Mouse (Mus musculus) C2C12 (cell line): ENCODE measurements around the gene Mink1. TPM values are rescaled to one million over a fixed set of nuclear protein-coding genes. Genes with fewer than 3 reads are reported as not detected.
A peak's percentile ranks its signal among the peaks of the same experiment; 100 is the strongest.

ENCODE experiments used
- H3K27me3 ChIP-seq: one replicate; pipeline ENCODE4 v1.6.1; 2011; ENCODE audit not compliant: control insufficient read depth, insufficient read depth, insufficient read length
- H3K36me3 ChIP-seq: one replicate; pipeline ENCODE4 v1.6.1; 2011; ENCODE audit not compliant: control insufficient read depth, insufficient read depth
- H3K4me3 ChIP-seq: one replicate; pipeline ENCODE4 v1.5.1; 2011; ENCODE audit warnings: mild to moderate bottlenecking, control low read depth; ENCODE audit not compliant: poor library complexity, insufficient read depth, severe bottlenecking
- H3K79me2 ChIP-seq: one replicate; pipeline ENCODE4 v1.6.1; 2011; ENCODE audit not compliant: control insufficient read depth, insufficient read depth
- H3K79me3 ChIP-seq: one replicate; pipeline ENCODE4 v1.6.1; 2011; ENCODE audit warnings: low read depth, control low read depth
- H3ac ChIP-seq: one replicate; pipeline ENCODE3; 2011; ENCODE audit warnings: low read depth; ENCODE audit not compliant: control insufficient read depth, insufficient read length
- CEBPB ChIP-seq: IDR thresholded peaks from one replicate; pipeline ENCODE4 v1.6.1; 2011; ENCODE audit warnings: low read depth, mild to moderate bottlenecking, control low read depth, moderate library complexity
- CTCF ChIP-seq: IDR thresholded peaks from one replicate; pipeline ENCODE4 v1.5.1; 2011; ENCODE audit not compliant: control insufficient read depth, insufficient read depth, insufficient read length
- FOSL1 ChIP-seq: IDR thresholded peaks from one replicate; pipeline ENCODE4 v1.8.0; 2011; ENCODE audit warnings: mild to moderate bottlenecking, low read length; ENCODE audit not compliant: poor library complexity, insufficient read depth, severe bottlenecking
- MAX ChIP-seq: IDR thresholded peaks from one replicate; pipeline ENCODE4 v1.6.1; 2011; ENCODE audit warnings: mild to moderate bottlenecking, control low read depth
- MYOD1 ChIP-seq: IDR thresholded peaks from one replicate; pipeline ENCODE4 v1.6.1; 2011; ENCODE audit warnings: low read depth; ENCODE audit not compliant: control insufficient read depth, insufficient read length
- MYOG ChIP-seq: IDR thresholded peaks from one replicate; pipeline ENCODE4 v1.6.1; 2011; ENCODE audit not compliant: control insufficient read depth, insufficient read length; ENCODE audit errors: extremely low read depth
- USF1 ChIP-seq: IDR thresholded peaks from one replicate; pipeline ENCODE4 v1.6.1; 2011; ENCODE audit warnings: low read depth, mild to moderate bottlenecking, control low read depth, moderate library complexity
- polyA plus RNA-seq: library from polyadenylated mRNA; unstranded; fragments of >200 nt; fragmentation: generic; extraction: Trizol; gene quantifications from one replicate; pipeline ENCODE4 v1.2.1, GENCODE M21; 2012; ENCODE audit warnings: missing spikeins

Gene Mink1
- polyA plus RNA-seq, 1 experiment, result 34.5 TPM

DNA sequence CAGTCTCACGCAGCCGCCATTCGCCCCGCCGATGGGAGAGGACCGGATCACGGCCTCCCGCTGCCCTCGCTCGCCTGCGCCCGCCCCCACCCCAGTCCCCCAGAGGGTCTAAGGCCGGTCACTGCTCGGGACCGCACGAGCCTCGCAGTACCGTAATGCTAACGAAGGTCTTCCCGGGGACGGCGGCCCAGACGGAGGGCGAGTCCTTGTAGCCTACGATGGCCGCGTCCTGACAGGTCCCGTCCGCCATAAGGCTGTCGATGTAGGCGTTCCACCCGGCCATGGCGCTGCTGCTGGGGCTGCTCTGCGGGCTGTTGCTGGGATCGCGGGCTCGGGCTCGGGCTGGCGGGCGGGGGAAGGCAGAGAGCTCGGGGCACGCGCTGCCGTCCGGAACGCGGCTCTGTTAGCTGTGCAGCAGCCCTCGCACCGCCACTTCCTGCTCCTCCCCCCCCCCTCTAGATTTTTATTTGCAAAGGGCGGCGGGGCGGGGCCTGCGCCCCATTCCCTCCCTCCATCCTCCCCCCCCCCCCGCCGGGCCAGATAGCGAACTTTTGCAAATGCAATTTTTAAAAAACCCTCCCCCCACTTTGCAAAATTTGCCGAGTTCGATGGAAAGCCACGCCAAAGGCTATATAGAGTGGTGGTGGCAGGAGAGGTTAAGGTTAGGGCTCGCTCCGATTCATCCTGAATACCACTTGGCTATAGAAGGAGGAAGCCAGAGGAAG, 91.7 kb downstream of the Mink1 start, which contains the start of gene Pfn1:
TSS of gene Pfn1 (minus strand) at position 447 of the 725 bp plus-strand sequence.
- peak within 1 kb of the TSS; percentile 99 for H3K4me3 ChIP-seq
- TF ChIP-seq CTCF, result no peak
- TF ChIP-seq MAX, result peak; percentile 46

DNA sequence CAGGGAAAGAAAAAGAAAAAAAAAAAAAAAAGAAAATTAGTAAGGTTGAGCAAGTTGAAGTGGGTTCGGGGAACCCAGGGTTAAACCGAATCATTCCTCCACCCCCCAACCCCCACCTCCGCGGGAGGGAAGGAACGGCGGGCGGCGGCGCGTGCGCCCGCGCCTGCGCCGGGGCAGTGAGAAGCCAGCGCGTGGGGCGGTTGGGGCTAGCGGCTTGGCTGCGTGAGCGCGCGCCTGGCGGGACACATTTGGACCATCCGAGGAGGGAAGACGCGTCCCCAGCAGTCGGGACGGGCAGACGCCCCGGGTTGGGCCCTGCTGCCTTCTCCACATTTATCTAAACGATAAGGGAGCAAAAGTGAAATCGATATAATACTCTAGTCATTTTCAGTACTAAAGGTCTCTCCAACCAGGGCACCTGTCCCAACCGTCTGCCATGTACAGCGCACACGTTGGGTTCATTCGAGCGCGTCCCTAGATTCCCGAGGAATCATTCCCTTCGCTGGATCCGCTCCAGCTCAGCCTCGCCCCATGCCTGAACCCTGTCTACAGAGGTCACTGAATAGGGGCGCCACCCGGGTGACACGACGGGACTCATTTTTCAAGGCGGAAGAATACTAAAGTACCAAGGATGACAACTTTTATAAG, 92.4 kb downstream of the Mink1 start:
- Histone ChIP-seq H3K79me2 (peaks cover 94% of the 10 kb centered on the region), H3K4me3 (peak overlapping the region; percentile 99), H3ac (peak overlapping the region; percentile 85), H3K27me3 (no peaks in the 10 kb centered on the region), H3K36me3 (peaks cover 50% of the 10 kb centered on the region), H3K79me3 (peaks cover 71% of the 10 kb centered on the region)
- TF ChIP-seq MAX, result peak; percentile 69
- no peak for TF ChIP-seq CEBPB

More for the DNA sequence above, 91.7 kb downstream of the Mink1 start, which contains the start of gene Pfn1:
- no peaks in the 10 kb centered on the region for H3K27me3 ChIP-seq
- peaks cover 50% of the 10 kb centered on the region for H3K36me3 ChIP-seq
- peaks cover 72% of the 10 kb centered on the region for H3K79me3 ChIP-seq
- peaks cover 94% of the 10 kb centered on the region for H3K79me2 ChIP-seq
- H3ac ChIP-seq, result peak within 1 kb of the TSS; percentile 91

DNA sequence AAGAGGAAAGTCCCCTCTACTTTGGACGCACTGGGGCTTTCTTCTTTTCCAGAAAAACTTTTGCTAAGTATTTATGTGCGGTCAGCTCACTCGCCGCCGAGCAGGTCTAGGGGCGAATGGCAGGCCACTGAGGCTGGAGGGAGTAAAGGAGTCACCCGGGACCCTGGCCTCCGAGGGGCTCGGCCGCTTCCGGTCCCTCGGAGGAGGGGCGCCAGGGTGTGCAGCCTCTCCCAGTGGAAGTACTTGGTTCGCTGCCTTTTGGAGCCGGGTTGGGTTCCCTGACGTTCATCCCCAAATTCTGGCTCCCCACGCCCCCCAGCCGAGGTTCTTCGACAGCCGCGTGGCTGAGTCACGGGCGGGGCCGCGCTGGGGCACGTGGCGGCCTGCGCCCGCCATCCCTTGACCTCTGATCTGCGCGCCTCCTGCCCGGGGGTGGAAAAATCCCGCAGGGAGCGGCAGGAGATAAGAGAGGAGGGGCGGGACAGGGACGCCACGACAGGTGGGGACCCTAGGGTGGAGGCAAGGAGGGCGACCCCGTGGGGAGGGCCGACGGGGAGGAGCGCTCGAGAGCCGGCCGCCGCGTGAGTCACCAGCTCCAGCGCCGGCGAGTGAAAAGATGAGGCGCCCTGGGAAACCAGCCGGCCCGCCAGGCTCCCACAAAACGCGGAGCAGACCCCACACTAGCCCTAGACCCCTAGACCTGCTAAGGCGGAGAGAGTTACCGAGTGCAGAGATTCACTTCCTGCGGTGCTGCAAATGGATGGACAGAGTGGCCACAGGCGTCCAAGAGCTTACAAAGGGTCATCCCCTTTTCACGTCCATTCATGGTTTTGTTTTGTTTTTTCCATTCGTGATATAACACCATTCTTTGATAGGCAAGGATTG, 93.1 kb downstream of the Mink1 start:
- Histone ChIP-seq H3K4me3 (peak overlapping the region; percentile 99), H3K27me3 (no peaks in the 10 kb centered on the region), H3K79me2 (peaks cover 94% of the 10 kb centered on the region), H3K36me3 (peaks cover 50% of the 10 kb centered on the region), H3K79me3 (peaks cover 71% of the 10 kb centered on the region), H3ac (peak overlapping the region; percentile 85)
- TF ChIP-seq MYOG (no peak), FOSL1 (no peak), MYOD1 (peak; percentile 83), CEBPB (no peak), USF1 (peak; percentile 59), MAX (peak; percentile 98), CTCF (no peak)

DNA sequence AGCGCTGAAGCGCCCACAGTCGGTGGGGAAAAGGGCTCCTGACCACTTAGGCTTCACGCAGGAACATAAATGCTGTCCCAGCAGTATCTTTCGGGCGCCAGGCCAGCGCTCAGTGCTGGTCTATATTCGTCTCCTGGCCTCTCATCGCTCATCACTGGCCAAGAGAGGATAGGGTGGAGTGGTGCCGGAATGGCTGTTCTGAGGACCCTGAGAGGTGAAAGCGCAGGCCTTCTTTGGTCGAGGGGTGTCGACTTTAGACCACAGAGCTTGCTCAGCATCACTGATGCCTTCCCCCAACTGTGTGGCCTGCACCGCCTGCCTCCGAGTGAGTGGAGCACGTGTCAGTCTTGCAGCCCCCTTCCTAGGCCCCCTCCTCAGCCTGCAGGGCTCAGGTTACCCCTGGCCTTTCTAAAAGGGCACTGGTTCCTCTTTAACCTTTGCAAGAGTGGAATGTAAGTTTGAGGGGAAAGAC, 93.8 kb downstream of the Mink1 start:
- TF ChIP-seq MYOD1 (no peak), MYOG (no peak), CEBPB (no peak), MAX (peak; percentile 83), USF1 (peak; percentile 11)
- H3ac ChIP-seq, result peak overlapping the region; percentile 85
- H3K4me3 ChIP-seq, result peak overlapping the region; percentile 99
- H3K79me2 ChIP-seq, result peaks cover 94% of the 10 kb centered on the region
- no peaks in the 10 kb centered on the region for H3K27me3 ChIP-seq
- H3K79me3 ChIP-seq, result peaks cover 68% of the 10 kb centered on the region
- peaks cover 50% of the 10 kb centered on the region for H3K36me3 ChIP-seq

DNA sequence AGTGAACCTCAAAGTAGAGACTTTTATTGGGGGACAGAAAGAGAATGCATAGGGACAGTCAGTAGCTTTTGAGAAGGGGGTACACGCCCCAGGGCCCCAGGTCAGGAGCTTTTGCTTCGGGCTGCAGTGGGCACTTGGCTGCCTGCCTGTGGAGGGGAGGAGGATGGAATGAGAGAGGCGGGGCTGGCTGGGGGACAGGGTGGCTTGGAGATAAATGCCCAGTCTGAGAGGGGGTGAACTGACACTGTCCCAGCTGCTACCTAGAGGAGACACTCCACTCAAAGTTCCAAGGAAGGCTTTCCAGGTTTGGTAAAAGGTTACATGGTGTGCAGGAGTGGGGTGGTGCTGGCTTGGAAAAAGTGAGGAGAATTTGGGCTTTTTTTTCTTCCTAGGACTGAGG, 94.3 kb downstream of the Mink1 start, which contains the start of gene Eno3:
TSS of gene Eno3 (plus strand) at position 239 of the 400 bp plus-strand sequence.
- Histone ChIP-seq H3K36me3 (peaks cover 50% of the 10 kb centered on the region), H3ac (peak within 1 kb of the TSS; percentile 85), H3K79me2 (peaks cover 94% of the 10 kb centered on the region), H3K27me3 (no peaks in the 10 kb centered on the region), H3K79me3 (peaks cover 65% of the 10 kb centered on the region), H3K4me3 (peak within 1 kb of the TSS; percentile 99)
- TF ChIP-seq MAX (no peak), USF1 (no peak)
